In genomic region chr9:104693145-104693544, GRCm38 (mm10) we compare ENCODE assay signal across 11 mouse cellular contexts.
DNase-seq lines count a peak whose midpoint lies in the region; ATAC-seq and TF ChIP-seq lines count a peak whose summit lies in the region.
"Had no signal": no experiment of that assay in that cellular context is flagged by ENCODE, and none has a peak within 500 bp of the region (broad histone marks: within the 10 kb centered on the region; RNA-seq: fewer than 3 reads in every experiment).

No protein-coding gene starts in this region.

- H3K9me3 ChIP-seq in embryonic facial prominence, embryonic 14.5 days (ENCODE audit: control insufficient read depth, low read length), result no peaks in the 10 kb centered on the region
- no peaks in the 10 kb centered on the region for H3K9me3 ChIP-seq in embryonic facial prominence, embryonic 10.5 days
- H3K9me3 ChIP-seq: heart, embryonic 10.5 days; limb, embryonic 13.5 days had no signal

- no peak for TF ChIP-seq CTCF in kidney, adult 2 months (conservative IDR thresholded peaks at IDR 0.05; ENCODE audit: insufficient read depth, insufficient read length, low read depth, low read length)

- H3K27me3 ChIP-seq in embryonic facial prominence, embryonic 14.5 days (replicated peaks; ENCODE audit: control insufficient read depth, insufficient read depth, low read length), result no peaks in the 10 kb centered on the region
- H3K27me3 ChIP-seq in embryonic facial prominence, embryonic 10.5 days (replicated peaks; ENCODE audit: low read depth, poor library complexity, severe bottlenecking), result no peaks in the 10 kb centered on the region
- no peaks in the 10 kb centered on the region for H3K27me3 ChIP-seq in kidney, adult 2 months (replicated peaks; ENCODE audit: control insufficient read depth, insufficient read depth, low read length)
- H3K27me3 ChIP-seq: limb, embryonic 13.5 days; Patski had no signal

- no peak for TF ChIP-seq POLR2A in kidney, adult 2 months (IDR thresholded peaks at IDR 0.05; ENCODE audit: low read depth, low read length)

- H3K4me1 ChIP-seq in embryonic facial prominence, embryonic 14.5 days (ENCODE audit: control insufficient read depth, insufficient read depth, low read length), result no peaks in the 10 kb centered on the region
- no peaks in the 10 kb centered on the region for H3K4me1 ChIP-seq in embryonic facial prominence, embryonic 10.5 days
- no peaks in the 10 kb centered on the region for H3K4me1 ChIP-seq in kidney, adult 2 months (ENCODE audit: control insufficient read depth, insufficient read depth, low read length)
- H3K4me1 ChIP-seq: heart, embryonic 10.5 days; limb, embryonic 13.5 days had no signal

- no peak overlapping the region for H3K4me3 ChIP-seq in embryonic facial prominence, embryonic 14.5 days (ENCODE audit: low read depth, low read length)
- H3K4me3 ChIP-seq in embryonic facial prominence, embryonic 10.5 days, result no peak overlapping the region
- H3K4me3 ChIP-seq in kidney, adult 2 months (ENCODE audit: insufficient read depth, low read depth, low read length), result no peak overlapping the region
- H3K4me3 ChIP-seq: heart, embryonic 10.5 days; limb, embryonic 13.5 days had no signal

- 50% methylated on average over 2 of the region's 2 CpGs for WGBS in embryonic facial prominence, embryonic 14.5 days
- WGBS in embryonic facial prominence, embryonic 10.5 days, result 77% methylated on average over 2 of the region's 2 CpGs
- 34% methylated on average over 2 of the region's 2 CpGs for WGBS in kidney, adult 2 months

- H3K4me2 ChIP-seq in embryonic facial prominence, embryonic 14.5 days (ENCODE audit: low read depth, low read length), result no peak overlapping the region
- H3K4me2 ChIP-seq: limb, embryonic 13.5 days had no signal

- H3K27ac ChIP-seq in embryonic facial prominence, embryonic 14.5 days (replicated peaks; ENCODE audit: low read depth, low read length), result no peak overlapping the region
- H3K27ac ChIP-seq in embryonic facial prominence, embryonic 10.5 days (replicated peaks), result no peak overlapping the region
- no peak overlapping the region for H3K27ac ChIP-seq in kidney, adult 2 months (ENCODE audit: insufficient read depth, low read depth, low read length)
- H3K27ac ChIP-seq: heart, embryonic 10.5 days; limb, embryonic 13.5 days had no signal

- no peak overlapping the region for H3K9ac ChIP-seq in embryonic facial prominence, embryonic 14.5 days (ENCODE audit: low read depth, low read length)
- H3K9ac ChIP-seq: limb, embryonic 13.5 days had no signal

- peak; percentile 23 for DNase-seq in embryonic facial prominence, embryonic 14.5 days (ENCODE audit: low spot score)
- DNase-seq in embryonic facial prominence, embryonic 10.5 days (ENCODE audit: low spot score), result no peak
- DNase-seq in kidney, adult 2 months, result peak; percentile 47
- no peak for DNase-seq in kidney, adult 11 months
- DNase-seq in right cerebral cortex, postnatal 4 days, result peak; percentile 11
- DNase-seq in right cerebral cortex, postnatal 14 days, result no peak
- DNase-seq in thymus, postnatal 0 days (ENCODE audit: low spot score), result no peak
- DNase-seq in frontal cortex, postnatal 25 days (ENCODE audit: low spot score in 2 of 2), result no peak

- ATAC-seq in embryonic facial prominence, embryonic 14.5 days (ENCODE audit: low read depth), result no peak
- ATAC-seq: Patski had no signal

- H3K36me3 ChIP-seq in embryonic facial prominence, embryonic 14.5 days (ENCODE audit: control insufficient read depth, insufficient read depth, low read length), result no peaks in the 10 kb centered on the region
- no peaks in the 10 kb centered on the region for H3K36me3 ChIP-seq in embryonic facial prominence, embryonic 10.5 days (replicated peaks)
- H3K36me3 ChIP-seq in kidney, adult 2 months (ENCODE audit: control insufficient read depth, insufficient read depth, low read length), result no peaks in the 10 kb centered on the region
- H3K36me3 ChIP-seq: heart, embryonic 10.5 days; limb, embryonic 13.5 days had no signal

Comparison
In these comparisons a context has a peak if more than half of its experiments do, and no peak if none do; other contexts are left out.
1. DNase-seq: peak in embryonic facial prominence, embryonic 14.5 days (single experiment), kidney, adult 2 months (single experiment) and right cerebral cortex, postnatal 4 days (single experiment); none in embryonic facial prominence, embryonic 10.5 days (single experiment), kidney, adult 11 months (single experiment), right cerebral cortex, postnatal 14 days (single experiment), thymus, postnatal 0 days (single experiment) and frontal cortex, postnatal 25 days (0 of 2).